Mouse (Mus musculus) urinary bladder, postnatal 25 days (tissue): Measurements from ENCODE around the gene Majin.

ENCODE experiments used
- DNase-seq: peaks from one replicate; pipeline ENCODE4 v3.0.0; 2022; ENCODE audit warnings: low spot score

Gene Majin

GRCm38 (mm10) chr19:6184131-6184530, at the start of gene Majin:
Gene Majin, plus strand, starts transcription at chr19:6184388.
- DNase-seq: no peak

GRCm38 (mm10) chr19:6136397-6136796, 47.8 kb upstream of the Majin start:
- DNase-seq: no peak

- no peak for DNase-seq
Measured at GRCm38 (mm10) chr19:6139701-6140100, 44.5 kb upstream of the Majin start.

- no peak for DNase-seq
Measured at GRCm38 (mm10) chr19:6140374-6140677, 43.9 kb upstream of the Majin start.

- DNase-seq: peak; percentile 83
Measured at GRCm38 (mm10) chr19:6140678-6141393, 43.4 kb upstream of the Majin start, which contains the start of gene Batf2. Gene Batf2, plus strand, starts transcription at chr19:6140983.

GRCm38 (mm10) chr19:6141394-6141749, 42.8 kb upstream of the Majin start, which contains the start of gene Arl2:
Gene Arl2, minus strand, starts transcription at chr19:6141548.
- peak; percentile 64 for DNase-seq

- no peak for DNase-seq
Measured at GRCm38 (mm10) chr19:6144842-6145241, 39.3 kb upstream of the Majin start.

- no peak for DNase-seq
Measured at GRCm38 (mm10) chr19:6155174-6155573, 29.0 kb upstream of the Majin start.

GRCm38 (mm10) chr19:6156372-6156771, 27.8 kb upstream of the Majin start:
- DNase-seq: no peak

GRCm38 (mm10) chr19:6157220-6157619, 27.0 kb upstream of the Majin start:
- no peak for DNase-seq

- no peak for DNase-seq
Measured at GRCm38 (mm10) chr19:6163872-6164547, 20.2 kb upstream of the Majin start.

- no peak for DNase-seq
Measured at GRCm38 (mm10) chr19:6166750-6167149, 17.4 kb upstream of the Majin start.

GRCm38 (mm10) chr19:6171215-6171614, 13.0 kb upstream of the Majin start:
- no peak for DNase-seq

- no peak for DNase-seq
Measured at GRCm38 (mm10) chr19:6174771-6175170, 9.4 kb upstream of the Majin start.

GRCm38 (mm10) chr19:6178775-6179174, 5.4 kb upstream of the Majin start:
- no peak for DNase-seq

- no peak for DNase-seq
Measured at GRCm38 (mm10) chr19:6181629-6182028, 2.6 kb upstream of the Majin start.

- no peak for DNase-seq
Measured at GRCm38 (mm10) chr19:6182534-6182933, 1.7 kb upstream of the Majin start.

GRCm38 (mm10) chr19:6204265-6204664, 20.1 kb downstream of the Majin start:
- no peak for DNase-seq

- no peak for DNase-seq
Measured at GRCm38 (mm10) chr19:6206716-6207115, 22.5 kb downstream of the Majin start.

GRCm38 (mm10) chr19:6216046-6216705, 32.0 kb downstream of the Majin start:
- DNase-seq: no peak

GRCm38 (mm10) chr19:6218606-6219005, 34.4 kb downstream of the Majin start:
- no peak for DNase-seq

- DNase-seq: no peak
Measured at GRCm38 (mm10) chr19:6226135-6226534, 41.9 kb downstream of the Majin start, which contains the start of gene Gpha2. Gene Gpha2, plus strand, starts transcription at chr19:6226380.

GRCm38 (mm10) chr19:6226763-6227162, 42.6 kb downstream of the Majin start:
- no peak for DNase-seq
